Mouse (Mus musculus): ENCODE results near the gene Rps5. TPM values are rescaled to one million over a fixed set of nuclear protein-coding genes. Genes with fewer than 3 reads are reported as not detected.

The Rps5 gene
- polyA plus RNA-seq, 1 experiment from 2014 or later = 716 TPM

DNA sequence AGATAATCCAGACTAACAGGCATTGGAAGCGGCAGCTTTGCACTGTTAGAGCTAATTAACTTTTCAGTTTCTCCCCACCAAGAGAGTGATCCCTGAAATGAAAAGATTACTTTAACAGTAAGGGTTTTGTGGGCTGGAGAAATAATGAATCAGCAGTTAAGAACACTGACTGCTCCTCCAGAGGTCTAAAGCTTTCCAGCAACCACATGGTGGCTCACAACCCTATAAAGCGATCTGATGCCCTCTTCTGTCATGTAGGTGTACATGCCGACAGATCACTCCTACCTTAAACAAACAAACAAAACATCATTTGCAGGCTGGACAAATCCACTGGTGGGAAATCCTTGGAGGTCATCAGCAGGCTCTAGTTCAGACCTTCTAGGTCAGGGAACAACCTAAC lies 32.8 kb downstream of the Rps5 start:
- H3K27ac ChIP-seq (ENCODE audit: low read length) = no peak overlapping the region
- no peak overlapping the region for H3K9ac ChIP-seq (replicated peaks; ENCODE audit: low read depth)
- no peak overlapping the region for H3K4me2 ChIP-seq (replicated peaks; ENCODE audit: low read depth, low read length)
- 46% methylated on average over 3 of the region's 3 CpGs for WGBS
- peaks cover 2% of the 10 kb centered on the region; the same call in 1 of the 2 replicates for H3K4me1 ChIP-seq (ENCODE audit: insufficient read depth, low read depth, low read length)
- no peak overlapping the region for H3K4me3 ChIP-seq (ENCODE audit: low read depth, low read length)
- no peaks in the 10 kb centered on the region for H3K36me3 ChIP-seq (ENCODE audit: insufficient read depth, low read length)
- TF ChIP-seq EP300 (IDR thresholded peaks at IDR 0.05) = no peak
- peak; percentile 22; the same call in 1 of the 2 replicates for TF ChIP-seq CTCF (IDR thresholded peaks at IDR 0.05)
- no peak for ATAC-seq
- peak; percentile 10 for DNase-seq (ENCODE audit: low spot score)
- no peaks in the 10 kb centered on the region for H3K9me3 ChIP-seq (ENCODE audit: low read length)
- H3K27me3 ChIP-seq (replicated peaks; ENCODE audit: insufficient read depth, low read length) = no peaks in the 10 kb centered on the region

GRCm38 (mm10) chr7:12957511-12957910 lies 35.4 kb downstream of the Rps5 start:
- WGBS = 73% methylated on average over 5 of the region's 5 CpGs

DNA sequence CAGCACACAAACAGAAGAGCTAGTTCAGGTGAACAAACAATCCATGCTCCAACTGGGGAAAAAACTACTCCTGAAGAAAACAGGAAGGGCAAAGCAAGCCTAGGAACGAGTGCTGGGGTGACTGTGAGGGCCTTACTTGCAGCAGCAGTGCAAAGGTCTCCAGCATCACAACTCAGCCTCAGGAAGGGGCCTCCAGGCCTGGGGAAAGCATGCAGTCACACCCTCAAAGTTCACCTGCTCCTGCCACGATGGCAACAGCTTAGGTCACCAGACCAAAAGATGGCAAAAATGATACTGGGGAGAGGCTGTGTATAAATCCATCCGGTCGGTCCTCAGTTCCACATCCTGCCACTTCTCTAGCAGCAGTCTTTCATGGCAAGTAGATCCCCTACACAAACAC lies 36.9 kb downstream of the Rps5 start:
- TF ChIP-seq CTCF (IDR thresholded peaks at IDR 0.05) (no peak), EP300 (IDR thresholded peaks at IDR 0.05) (no peak)
- 69% methylated on average over 4 of the region's 4 CpGs for WGBS
- Histone ChIP-seq H3K4me2 (replicated peaks; ENCODE audit: low read depth, low read length) (no peak overlapping the region), H3K27me3 (replicated peaks; ENCODE audit: insufficient read depth, low read length) (no peaks in the 10 kb centered on the region), H3K4me1 (ENCODE audit: insufficient read depth, low read depth, low read length) (no peaks in the 10 kb centered on the region), H3K9me3 (ENCODE audit: low read length) (no peaks in the 10 kb centered on the region), H3K4me3 (ENCODE audit: low read depth, low read length) (no peak overlapping the region), H3K9ac (replicated peaks; ENCODE audit: low read depth) (no peak overlapping the region), H3K36me3 (ENCODE audit: insufficient read depth, low read length) (no peaks in the 10 kb centered on the region), H3K27ac (ENCODE audit: low read length) (no peak overlapping the region)
- ATAC-seq (no peak), DNase-seq (ENCODE audit: low spot score) (no peak)

More at GRCm38 (mm10) chr7:12957511-12957910, 35.4 kb downstream of the Rps5 start:
- TF ChIP-seq CTCF (IDR thresholded peaks at IDR 0.05) (no peak), EP300 (IDR thresholded peaks at IDR 0.05) (no peak)
- Histone ChIP-seq H3K36me3 (ENCODE audit: insufficient read depth, low read length) (no peaks in the 10 kb centered on the region), H3K27me3 (replicated peaks; ENCODE audit: insufficient read depth, low read length) (no peaks in the 10 kb centered on the region), H3K9me3 (ENCODE audit: low read length) (no peaks in the 10 kb centered on the region), H3K4me3 (ENCODE audit: low read depth, low read length) (no peak overlapping the region), H3K9ac (replicated peaks; ENCODE audit: low read depth) (no peak overlapping the region), H3K4me1 (ENCODE audit: insufficient read depth, low read depth, low read length) (no peaks in the 10 kb centered on the region), H3K27ac (ENCODE audit: low read length) (no peak overlapping the region), H3K4me2 (replicated peaks; ENCODE audit: low read depth, low read length) (no peak overlapping the region)
- no peak for DNase-seq (ENCODE audit: low spot score)
- ATAC-seq = no peak

DNA sequence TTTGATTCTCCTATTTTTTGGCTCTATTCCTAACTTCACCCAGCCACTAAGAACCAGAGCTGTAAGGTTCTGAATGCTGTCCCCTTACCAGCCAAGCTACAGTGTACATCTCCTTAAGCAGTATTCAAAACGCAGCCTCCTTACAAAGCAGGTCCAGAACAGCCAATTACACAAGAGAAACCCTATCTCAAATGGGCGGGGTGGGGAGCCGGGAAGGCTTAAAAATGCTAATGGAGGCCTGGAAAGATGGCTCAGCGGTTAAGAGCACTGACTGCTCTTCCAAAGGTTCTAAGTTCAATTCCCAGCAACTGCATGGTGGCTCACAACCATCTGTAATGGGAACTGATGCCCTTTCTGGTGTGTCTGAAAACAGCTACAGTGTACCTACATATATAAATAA lies 37.6 kb downstream of the Rps5 start:
- no peak overlapping the region for H3K9ac ChIP-seq (replicated peaks; ENCODE audit: low read depth)
- H3K4me2 ChIP-seq (replicated peaks; ENCODE audit: low read depth, low read length) = no peak overlapping the region
- 20% methylated on average over 4 of the region's 4 CpGs for WGBS
- H3K27ac ChIP-seq (ENCODE audit: low read length) = no peak overlapping the region
- no peaks in the 10 kb centered on the region for H3K9me3 ChIP-seq (ENCODE audit: low read length)
- ATAC-seq (no peak), DNase-seq (ENCODE audit: low spot score) (no peak)
- no peaks in the 10 kb centered on the region for H3K27me3 ChIP-seq (replicated peaks; ENCODE audit: insufficient read depth, low read length)
- no peaks in the 10 kb centered on the region for H3K36me3 ChIP-seq (ENCODE audit: insufficient read depth, low read length)
- H3K4me3 ChIP-seq (ENCODE audit: low read depth, low read length) = no peak overlapping the region
- no peaks in the 10 kb centered on the region for H3K4me1 ChIP-seq (ENCODE audit: insufficient read depth, low read depth, low read length)
- no peak for TF ChIP-seq CTCF (IDR thresholded peaks at IDR 0.05)
- TF ChIP-seq EP300 (IDR thresholded peaks at IDR 0.05) = no peak

GRCm38 (mm10) chr7:12961511-12962141 lies 39.5 kb downstream of the Rps5 start:
- ATAC-seq = peak; percentile 70
- Histone ChIP-seq H3K36me3 (ENCODE audit: insufficient read depth, low read length) (no peaks in the 10 kb centered on the region), H3K27me3 (replicated peaks; ENCODE audit: insufficient read depth, low read length) (no peaks in the 10 kb centered on the region), H3K27ac (ENCODE audit: low read length) (peak overlapping the region; percentile 81), H3K4me2 (replicated peaks; ENCODE audit: low read depth, low read length) (peak overlapping the region; percentile 71), H3K4me3 (ENCODE audit: low read depth, low read length) (peak overlapping the region; percentile 62), H3K9me3 (ENCODE audit: low read length) (no peaks in the 10 kb centered on the region), H3K4me1 (ENCODE audit: insufficient read depth, low read depth, low read length) (peaks cover 3% of the 10 kb centered on the region; the same call in 1 of the 2 replicates), H3K9ac (replicated peaks; ENCODE audit: low read depth) (peak overlapping the region; percentile 66)
- TF ChIP-seq CTCF (IDR thresholded peaks at IDR 0.05) = no peak
- no peak for TF ChIP-seq EP300 (IDR thresholded peaks at IDR 0.05)
- peak; percentile 90 for DNase-seq (ENCODE audit: low spot score)
- 1% methylated on average over 29 of the region's 29 CpGs for WGBS

- Histone ChIP-seq H3K27ac (ENCODE audit: low read length) (peak within 1 kb of the TSS; percentile 75), H3K4me2 (replicated peaks; ENCODE audit: low read depth, low read length) (peak within 1 kb of the TSS; percentile 98), H3K4me1 (ENCODE audit: insufficient read depth, low read depth, low read length) (peaks cover 8% of the 10 kb centered on the region; the same call in 1 of the 2 replicates), H3K9me3 (ENCODE audit: low read length) (no peaks in the 10 kb centered on the region), H3K36me3 (ENCODE audit: insufficient read depth, low read length) (peaks cover 17% of the 10 kb centered on the region), H3K4me3 (ENCODE audit: low read depth, low read length) (peak within 1 kb of the TSS; percentile 82), H3K27me3 (replicated peaks; ENCODE audit: insufficient read depth, low read length) (no peaks in the 10 kb centered on the region), H3K9ac (replicated peaks; ENCODE audit: low read depth) (peak within 1 kb of the TSS; percentile 75)
- no peak for TF ChIP-seq EP300 (IDR thresholded peaks at IDR 0.05)
- no peak for TF ChIP-seq CTCF (IDR thresholded peaks at IDR 0.05)
- ATAC-seq = peak; percentile 94
- WGBS = 0% methylated on average over 23 of the region's 23 CpGs
- DNase-seq (ENCODE audit: low spot score) = peak; percentile 92
Measured at GRCm38 (mm10) chr7:12965678-12966091, 43.6 kb downstream of the Rps5 start, which contains the start of gene Zfp324. Gene Zfp324, plus strand, starts transcription at chr7:12965838.

Data from lung, postnatal 0 days (tissue).